Mouse (Mus musculus): Measurements from ENCODE around the gene Lemd1. TPM values are rescaled to one million over a fixed set of nuclear protein-coding genes. Genes with fewer than 3 reads are reported as not detected.
"Not testable (repeated sequence)": the region's sequence is repeated elsewhere in the genome, so short reads cannot be mapped to it uniquely, and the experiment has no call there.

The Lemd1 gene
- total and polyA plus RNA-seq, 2 experiments = not detected

DNA sequence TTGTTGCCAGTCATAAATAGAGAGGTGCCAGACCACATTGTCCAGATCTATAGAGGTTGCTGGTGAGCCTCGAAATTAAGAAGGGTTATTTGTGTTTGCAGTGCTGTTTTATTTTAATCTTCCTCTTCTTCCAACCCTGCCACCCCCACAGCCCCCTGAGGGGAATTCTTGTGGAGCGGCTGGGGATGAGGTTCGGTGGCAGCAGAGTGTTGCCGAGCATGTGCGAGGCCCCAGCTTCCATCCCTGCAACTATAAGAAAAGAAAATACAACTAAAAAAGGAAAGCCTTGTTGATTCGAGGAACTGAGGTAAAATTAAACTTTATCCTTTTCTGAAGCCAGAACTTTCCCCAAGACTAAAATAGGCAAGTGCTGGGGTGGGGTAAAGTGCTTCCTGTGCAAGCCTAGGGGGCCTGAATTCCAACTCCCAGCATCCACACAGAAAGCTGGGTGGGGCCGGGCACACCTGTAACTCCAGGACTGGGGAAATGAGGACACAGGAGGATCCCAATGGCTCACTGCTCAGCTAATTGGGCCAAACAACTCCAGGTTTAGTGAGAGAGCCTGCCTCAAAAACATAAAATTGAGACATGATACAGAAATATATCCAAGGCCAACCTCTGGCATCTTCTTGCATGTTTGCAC, 77.3 kb downstream of the Lemd1 start:
- DNase-seq (ENCODE audit: extremely low read depth, low read depth, low spot score) = no peak
- Histone ChIP-seq H3K27me3 (ENCODE audit: control insufficient read depth, insufficient read depth, low read length) (no peaks in the 10 kb centered on the region), H3K79me2 (ENCODE audit: control insufficient read depth, insufficient read depth, low read length) (no peaks in the 10 kb centered on the region), H3K4me3 (ENCODE audit: insufficient read depth, low read depth, low read length) (no peak overlapping the region), H3K4me1 (ENCODE audit: control insufficient read depth, insufficient read depth, low read length) (no peaks in the 10 kb centered on the region), H3K27ac (replicated peaks; ENCODE audit: insufficient read depth, low read depth, low read length) (no peak overlapping the region), H3K9ac (ENCODE audit: low read depth, low read length) (no peak overlapping the region), H3K36me3 (ENCODE audit: control insufficient read depth, insufficient read depth, low read length) (no peaks in the 10 kb centered on the region)
- WGBS = 80% methylated on average over 7 of the region's 7 CpGs
- no peak for TF ChIP-seq POLR2A (IDR thresholded peaks at IDR 0.05; ENCODE audit: extremely low read depth, insufficient read depth, low read length)
- no peak for TF ChIP-seq CTCF (IDR thresholded peaks at IDR 0.05; ENCODE audit: low read depth, low read length)

GRCm38 (mm10) chr1:132271237-132271636, 80.0 kb downstream of the Lemd1 start:
- Histone ChIP-seq H3K4me3 (ENCODE audit: insufficient read depth, low read depth, low read length) (no peak overlapping the region), H3K36me3 (ENCODE audit: control insufficient read depth, insufficient read depth, low read length) (no peaks in the 10 kb centered on the region), H3K9ac (ENCODE audit: low read depth, low read length) (no peak overlapping the region), H3K79me2 (ENCODE audit: control insufficient read depth, insufficient read depth, low read length) (no peaks in the 10 kb centered on the region), H3K27me3 (ENCODE audit: control insufficient read depth, insufficient read depth, low read length) (no peaks in the 10 kb centered on the region), H3K27ac (replicated peaks; ENCODE audit: insufficient read depth, low read depth, low read length) (no peak overlapping the region), H3K4me1 (ENCODE audit: control insufficient read depth, insufficient read depth, low read length) (no peaks in the 10 kb centered on the region)
- 89% methylated on average over 3 of the region's 3 CpGs for WGBS
- TF ChIP-seq POLR2A (IDR thresholded peaks at IDR 0.05; ENCODE audit: extremely low read depth, insufficient read depth, low read length) = no peak
- no peak for TF ChIP-seq CTCF (IDR thresholded peaks at IDR 0.05; ENCODE audit: low read depth, low read length)
- DNase-seq (ENCODE audit: extremely low read depth, low read depth, low spot score) = no peak

- TF ChIP-seq CTCF (IDR thresholded peaks at IDR 0.05; ENCODE audit: low read depth, low read length) = no peak
- WGBS = 65% methylated on average over 3 of the region's 3 CpGs
- DNase-seq (ENCODE audit: extremely low read depth, low read depth, low spot score) = no peak
- Histone ChIP-seq H3K36me3 (ENCODE audit: control insufficient read depth, insufficient read depth, low read length) (no peaks in the 10 kb centered on the region), H3K79me2 (ENCODE audit: control insufficient read depth, insufficient read depth, low read length) (no peaks in the 10 kb centered on the region), H3K9ac (ENCODE audit: low read depth, low read length) (no peak overlapping the region), H3K4me3 (ENCODE audit: insufficient read depth, low read depth, low read length) (no peak overlapping the region), H3K27me3 (ENCODE audit: control insufficient read depth, insufficient read depth, low read length) (no peaks in the 10 kb centered on the region), H3K4me1 (ENCODE audit: control insufficient read depth, insufficient read depth, low read length) (no peaks in the 10 kb centered on the region), H3K27ac (replicated peaks; ENCODE audit: insufficient read depth, low read depth, low read length) (no peak overlapping the region)
Measured at GRCm38 (mm10) chr1:132276694-132277093, 85.5 kb downstream of the Lemd1 start.

DNA sequence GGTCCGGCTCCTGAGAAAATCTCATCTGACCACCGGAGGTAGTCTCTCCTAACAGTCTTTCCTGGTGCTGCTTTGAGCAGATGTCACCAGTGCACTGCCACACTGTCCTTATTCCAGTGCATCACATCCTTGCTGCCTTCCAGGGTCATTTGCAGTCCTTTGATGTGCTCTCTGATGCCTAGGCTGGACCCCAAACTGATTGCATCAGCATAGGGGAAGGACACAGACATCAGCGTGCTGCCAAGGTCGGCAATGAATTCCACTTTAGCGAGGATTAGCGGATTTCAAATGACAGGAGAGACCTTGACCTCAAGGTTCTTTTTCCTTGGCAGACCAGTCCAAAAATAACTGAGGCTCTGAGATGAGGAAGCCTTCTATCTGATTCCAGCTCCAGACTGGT, 85.9 kb downstream of the Lemd1 start:
- Histone ChIP-seq H3K27ac (replicated peaks; ENCODE audit: insufficient read depth, low read depth, low read length) (no peak overlapping the region), H3K27me3 (ENCODE audit: control insufficient read depth, insufficient read depth, low read length) (no peaks in the 10 kb centered on the region), H3K4me3 (ENCODE audit: insufficient read depth, low read depth, low read length) (no peak overlapping the region), H3K9ac (ENCODE audit: low read depth, low read length) (no peak overlapping the region), H3K36me3 (ENCODE audit: control insufficient read depth, insufficient read depth, low read length) (no peaks in the 10 kb centered on the region), H3K4me1 (ENCODE audit: control insufficient read depth, insufficient read depth, low read length) (no peaks in the 10 kb centered on the region), H3K79me2 (ENCODE audit: control insufficient read depth, insufficient read depth, low read length) (no peaks in the 10 kb centered on the region)
- TF ChIP-seq CTCF (IDR thresholded peaks at IDR 0.05; ENCODE audit: low read depth, low read length) (no peak), POLR2A (IDR thresholded peaks at IDR 0.05; ENCODE audit: extremely low read depth, insufficient read depth, low read length) (no peak)
- no peak for DNase-seq (ENCODE audit: extremely low read depth, low read depth, low spot score)
- WGBS = 36% methylated on average over 6 of the region's 6 CpGs

GRCm38 (mm10) chr1:132280636-132281035, 89.4 kb downstream of the Lemd1 start:
- not testable (repeated sequence) for H3K27me3 ChIP-seq (ENCODE audit: control insufficient read depth, insufficient read depth, low read length); H3K79me2 ChIP-seq (ENCODE audit: control insufficient read depth, insufficient read depth, low read length); H3K4me1 ChIP-seq (ENCODE audit: control insufficient read depth, insufficient read depth, low read length); H3K36me3 ChIP-seq (ENCODE audit: control insufficient read depth, insufficient read depth, low read length); H3K27ac ChIP-seq (replicated peaks; ENCODE audit: insufficient read depth, low read depth, low read length); H3K9ac ChIP-seq (ENCODE audit: low read depth, low read length); DNase-seq (ENCODE audit: extremely low read depth, low read depth, low spot score); H3K4me3 ChIP-seq (ENCODE audit: insufficient read depth, low read depth, low read length)
- 80% methylated on average over 6 of the region's 6 CpGs for WGBS

DNA sequence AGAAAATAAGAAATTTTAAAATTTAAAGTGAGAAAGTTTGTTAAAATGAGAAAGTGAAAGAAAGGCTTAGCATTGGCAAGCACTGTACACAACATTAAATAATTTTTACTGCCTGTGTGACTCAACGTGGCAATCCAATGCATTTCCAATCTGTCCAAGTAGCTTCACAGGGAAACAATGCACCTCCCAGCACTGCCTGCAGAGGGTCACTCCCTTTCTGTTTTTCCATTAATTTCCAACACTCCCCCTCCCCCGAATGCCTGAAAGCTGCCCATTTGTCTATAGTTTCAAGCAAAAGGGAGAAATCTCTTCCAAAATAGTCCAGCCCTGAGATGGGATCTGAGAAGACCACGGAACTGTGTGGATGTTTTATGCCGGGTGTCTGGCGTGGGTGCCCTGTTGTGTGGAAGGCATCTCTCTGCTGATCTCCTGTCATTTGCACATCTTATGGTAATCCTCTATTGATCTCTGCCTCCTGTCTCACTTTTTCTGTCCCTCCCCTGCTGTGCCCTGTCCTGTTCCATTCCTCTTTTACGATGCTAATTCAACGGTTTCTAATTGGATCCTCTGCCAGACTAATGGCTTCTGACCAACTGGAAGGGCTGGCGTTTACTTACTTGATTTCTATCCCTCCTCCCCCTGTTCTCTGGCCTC, 90.4 kb downstream of the Lemd1 start:
- TF ChIP-seq POLR2A (IDR thresholded peaks at IDR 0.05; ENCODE audit: extremely low read depth, insufficient read depth, low read length) (no peak), CTCF (IDR thresholded peaks at IDR 0.05; ENCODE audit: low read depth, low read length) (no peak)

More for the DNA sequence above, 90.4 kb downstream of the Lemd1 start:
- H3K4me3 ChIP-seq (ENCODE audit: insufficient read depth, low read depth, low read length) = no peak overlapping the region
- WGBS = 43% methylated on average over 8 of the region's 8 CpGs
- no peaks in the 10 kb centered on the region for H3K36me3 ChIP-seq (ENCODE audit: control insufficient read depth, insufficient read depth, low read length)
- no peaks in the 10 kb centered on the region for H3K79me2 ChIP-seq (ENCODE audit: control insufficient read depth, insufficient read depth, low read length)
- H3K9ac ChIP-seq (ENCODE audit: low read depth, low read length) = no peak overlapping the region
- no peak overlapping the region for H3K27ac ChIP-seq (replicated peaks; ENCODE audit: insufficient read depth, low read depth, low read length)
- no peaks in the 10 kb centered on the region for H3K27me3 ChIP-seq (ENCODE audit: control insufficient read depth, insufficient read depth, low read length)
- H3K4me1 ChIP-seq (ENCODE audit: control insufficient read depth, insufficient read depth, low read length) = no peaks in the 10 kb centered on the region
- no peak for DNase-seq (ENCODE audit: extremely low read depth, low read depth, low spot score)
